Mouse (Mus musculus) monocyte, adult 2 months (primary cell): Measurements from ENCODE around the gene Rab11fip5.
A peak's percentile ranks its signal among the peaks of the same experiment; 100 is the strongest.

Experiments
- DNase-seq, 2 experiments: peaks; one replicate each; pipeline ENCODE4 v3.0.0; 2022; ENCODE audit warnings: low spot score in 2 of 2, low read depth in 1 of 2

The Rab11fip5 gene

GRCm38 (mm10) chr6:85373066-85373860 lies 1.2 kb downstream of the Rab11fip5 start:
- DNase-seq: no peak

- no peak for DNase-seq
These were observed 1.9 kb downstream of the Rab11fip5 start for GRCm38 (mm10) chr6:85372496-85372895.

GRCm38 (mm10) chr6:85371859-85372405 lies 2.5 kb downstream of the Rab11fip5 start:
- no peak for DNase-seq

- no peak for DNase-seq
These were observed 3.6 kb downstream of the Rab11fip5 start for GRCm38 (mm10) chr6:85370666-85371430.

- no peak for DNase-seq
These were observed 4.4 kb downstream of the Rab11fip5 start for GRCm38 (mm10) chr6:85370041-85370440.

GRCm38 (mm10) chr6:85369181-85369860 lies 5.1 kb downstream of the Rab11fip5 start:
- peak; percentile 41 to 44 for DNase-seq

GRCm38 (mm10) chr6:85368722-85369121 lies 5.7 kb downstream of the Rab11fip5 start:
- no peak for DNase-seq

- no peak for DNase-seq
These were observed 6.3 kb downstream of the Rab11fip5 start for GRCm38 (mm10) chr6:85368166-85368565.

- DNase-seq: no peak
These were observed 8.0 kb downstream of the Rab11fip5 start for GRCm38 (mm10) chr6:85366387-85366786.

- DNase-seq: no peak
These were observed 10.0 kb downstream of the Rab11fip5 start for GRCm38 (mm10) chr6:85364439-85364838.

GRCm38 (mm10) chr6:85363906-85364260 lies 10.6 kb downstream of the Rab11fip5 start:
- no peak for DNase-seq

- no peak for DNase-seq
These were observed 11.1 kb downstream of the Rab11fip5 start for GRCm38 (mm10) chr6:85363231-85363905.

- no peak for DNase-seq
These were observed 11.8 kb downstream of the Rab11fip5 start for GRCm38 (mm10) chr6:85362610-85363009.

GRCm38 (mm10) chr6:85360311-85360710 lies 14.1 kb downstream of the Rab11fip5 start:
- no peak for DNase-seq

GRCm38 (mm10) chr6:85358877-85359276 lies 15.6 kb downstream of the Rab11fip5 start:
- no peak for DNase-seq

- no peak for DNase-seq
These were observed 17.6 kb downstream of the Rab11fip5 start for GRCm38 (mm10) chr6:85356682-85357465.

GRCm38 (mm10) chr6:85355753-85356152 lies 18.7 kb downstream of the Rab11fip5 start:
- no peak for DNase-seq

GRCm38 (mm10) chr6:85354709-85355108 lies 19.7 kb downstream of the Rab11fip5 start:
- DNase-seq: no peak

GRCm38 (mm10) chr6:85353706-85354105 lies 20.7 kb downstream of the Rab11fip5 start:
- DNase-seq: no peak

- DNase-seq: no peak
These were observed 24.3 kb downstream of the Rab11fip5 start for GRCm38 (mm10) chr6:85350157-85350556.
